Mouse (Mus musculus): ENCODE measurements at regions not wholly inside any gene's neighbourhood (a gene's known extent, or its start where the extent isn't known, plus 50 kb on each side); places are given as distances from the start of the nearest gene placed in this dataset.

DNA sequence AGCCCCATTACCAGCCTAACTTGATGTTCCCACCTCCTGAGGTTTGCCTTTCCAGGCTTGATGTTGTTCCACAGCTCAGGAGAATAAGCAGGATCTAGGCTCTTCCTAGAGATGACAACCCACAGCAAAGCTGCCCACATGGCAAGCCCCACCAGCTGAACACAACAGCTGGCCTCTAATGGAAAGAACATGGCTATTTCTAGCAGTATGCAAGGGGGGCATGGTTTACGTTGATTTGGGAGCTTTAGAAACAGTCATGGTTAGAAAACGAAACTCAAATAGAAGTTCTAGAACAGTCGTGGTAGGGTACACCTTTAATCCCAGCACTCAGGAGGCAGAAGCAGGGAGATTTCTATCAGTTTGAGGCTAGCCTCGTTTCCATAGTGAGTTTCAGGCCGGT lies 123.5 kb upstream of the Rreb1 start:
- H3K4me2 ChIP-seq (ENCODE audit: low read length), result no peak overlapping the region
- H3K4me1 ChIP-seq (ENCODE audit: control insufficient read depth, insufficient read depth, low read length), result no peaks in the 10 kb centered on the region
- WGBS, result 75% methylated on average over 5 of the region's 5 CpGs
- DNase-seq (ENCODE audit: low spot score), result no peak
- H3K9me3 ChIP-seq (replicated peaks; ENCODE audit: control insufficient read depth, low read length), result no peaks in the 10 kb centered on the region
- no peak overlapping the region for H3K4me3 ChIP-seq (ENCODE audit: low read depth, low read length)
- H3K27me3 ChIP-seq (replicated peaks; ENCODE audit: control insufficient read depth, insufficient read depth, low read length), result no peaks in the 10 kb centered on the region
- no peaks in the 10 kb centered on the region for H3K36me3 ChIP-seq (ENCODE audit: control insufficient read depth, insufficient read depth, low read length)
- ATAC-seq, result no peak
- H3K27ac ChIP-seq (ENCODE audit: low read depth, low read length), result no peak overlapping the region
- no peak overlapping the region for H3K9ac ChIP-seq (ENCODE audit: low read length)

DNA sequence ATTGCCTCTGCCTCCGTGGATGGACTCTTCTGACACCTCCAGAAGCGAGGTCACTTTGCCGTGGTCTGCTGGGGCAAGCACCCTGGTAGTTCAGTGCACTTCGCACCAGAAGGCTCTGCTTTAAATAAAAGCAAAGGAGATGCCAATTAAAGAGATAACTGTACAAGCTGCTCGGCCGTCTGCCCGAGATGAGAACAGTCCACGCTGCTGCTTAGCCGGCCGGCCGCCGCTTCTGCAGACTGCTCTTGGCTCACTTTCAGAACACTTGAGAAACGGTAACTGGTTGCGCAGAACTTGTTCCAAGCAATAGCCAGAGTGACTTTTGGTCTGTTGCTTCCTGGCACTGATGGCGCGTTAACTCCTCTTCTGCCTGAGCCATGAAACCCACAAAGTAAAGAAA lies 121.0 kb upstream of the Rreb1 start:
- no peak for ATAC-seq
- WGBS, result 76% methylated on average over 16 of the region's 16 CpGs
- Histone ChIP-seq H3K4me1 (ENCODE audit: control insufficient read depth, insufficient read depth, low read length) (no peaks in the 10 kb centered on the region), H3K4me3 (ENCODE audit: low read depth, low read length) (no peak overlapping the region), H3K4me2 (ENCODE audit: low read length) (no peak overlapping the region), H3K9ac (ENCODE audit: low read length) (no peak overlapping the region), H3K36me3 (ENCODE audit: control insufficient read depth, insufficient read depth, low read length) (no peaks in the 10 kb centered on the region), H3K27ac (ENCODE audit: low read depth, low read length) (no peak overlapping the region), H3K9me3 (replicated peaks; ENCODE audit: control insufficient read depth, low read length) (no peaks in the 10 kb centered on the region), H3K27me3 (replicated peaks; ENCODE audit: control insufficient read depth, insufficient read depth, low read length) (no peaks in the 10 kb centered on the region)
- peak; percentile 34 for DNase-seq (ENCODE audit: low spot score)

DNA sequence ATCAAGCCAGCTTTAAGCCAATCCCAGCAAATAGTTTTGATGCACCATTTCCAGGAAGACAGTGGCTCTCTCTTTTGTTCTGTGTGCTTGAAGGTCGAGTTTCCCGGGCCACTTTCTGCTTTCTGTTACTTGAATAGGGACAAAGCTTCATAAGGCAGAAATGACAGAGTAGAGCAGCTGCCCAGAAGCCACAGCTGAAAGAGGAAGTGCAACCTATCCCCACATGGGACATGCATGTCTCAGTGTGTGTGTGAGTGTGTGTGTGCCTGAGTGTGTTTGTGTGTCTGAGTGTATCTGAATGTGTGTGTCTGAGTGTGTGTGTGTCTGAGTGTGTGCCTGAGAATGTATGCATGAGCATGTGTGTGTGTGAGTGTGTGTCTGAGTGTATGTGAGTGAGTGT lies 120.2 kb upstream of the Rreb1 start:
- Histone ChIP-seq H3K4me2 (ENCODE audit: low read length) (no peak overlapping the region), H3K36me3 (ENCODE audit: control insufficient read depth, insufficient read depth, low read length) (no peaks in the 10 kb centered on the region), H3K9ac (ENCODE audit: low read length) (no peak overlapping the region), H3K9me3 (replicated peaks; ENCODE audit: control insufficient read depth, low read length) (no peaks in the 10 kb centered on the region), H3K27ac (ENCODE audit: low read depth, low read length) (no peak overlapping the region), H3K27me3 (replicated peaks; ENCODE audit: control insufficient read depth, insufficient read depth, low read length) (no peaks in the 10 kb centered on the region), H3K4me3 (ENCODE audit: low read depth, low read length) (no peak overlapping the region), H3K4me1 (ENCODE audit: control insufficient read depth, insufficient read depth, low read length) (no peaks in the 10 kb centered on the region)
- DNase-seq (ENCODE audit: low spot score) (no peak), ATAC-seq (no peak)
- WGBS, result 45% methylated on average over 2 of the region's 2 CpGs

DNA sequence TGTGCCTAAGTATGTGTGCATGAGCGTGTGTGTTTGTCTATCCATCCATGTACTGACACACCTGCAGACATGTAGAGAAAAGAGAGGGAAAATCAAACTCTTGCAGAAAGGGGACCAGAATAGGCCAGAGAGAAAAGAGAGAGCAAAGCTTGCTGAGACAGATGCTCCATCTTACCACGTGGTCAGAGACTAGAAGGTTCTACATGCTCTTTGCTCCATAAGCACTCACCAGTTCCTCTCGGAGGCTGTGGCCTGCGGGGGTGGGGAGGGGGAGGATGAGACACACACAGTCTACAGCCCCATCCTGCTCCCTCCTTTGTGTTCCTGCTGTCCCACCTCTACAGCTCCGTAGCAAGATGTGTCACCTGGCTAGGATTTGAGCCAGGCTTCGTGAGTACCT lies 119.7 kb upstream of the Rreb1 start:
- 80% methylated on average over 6 of the region's 6 CpGs for WGBS

DNA sequence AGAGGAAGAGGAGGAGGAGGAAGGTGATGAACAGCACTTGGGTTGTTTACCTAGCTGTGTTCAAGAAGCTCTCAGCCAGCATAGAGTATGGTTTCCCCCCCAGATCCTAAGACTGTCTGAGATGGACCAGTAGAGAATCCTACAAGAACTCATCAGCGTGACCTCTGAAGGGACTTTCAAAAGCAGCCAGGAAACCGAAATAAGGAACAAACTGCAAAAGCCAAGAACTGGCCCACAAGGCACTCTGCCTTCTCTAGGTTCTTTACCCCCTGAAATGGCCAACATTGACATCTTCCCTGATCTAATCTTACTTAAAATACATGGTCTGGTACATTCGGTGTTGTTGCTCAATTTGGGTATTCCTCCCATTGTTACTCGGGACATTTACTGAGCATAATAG lies 118.1 kb upstream of the Rreb1 start:
- H3K9ac ChIP-seq (ENCODE audit: low read length), result no peak overlapping the region
- WGBS, result 90% methylated on average over 4 of the region's 4 CpGs
- no peak overlapping the region for H3K4me2 ChIP-seq (ENCODE audit: low read length)
- no peaks in the 10 kb centered on the region for H3K4me1 ChIP-seq (ENCODE audit: control insufficient read depth, insufficient read depth, low read length)
- no peaks in the 10 kb centered on the region for H3K27me3 ChIP-seq (replicated peaks; ENCODE audit: control insufficient read depth, insufficient read depth, low read length)
- no peaks in the 10 kb centered on the region for H3K36me3 ChIP-seq (ENCODE audit: control insufficient read depth, insufficient read depth, low read length)
- ATAC-seq (no peak), DNase-seq (ENCODE audit: low spot score) (no peak)
- no peak overlapping the region for H3K4me3 ChIP-seq (ENCODE audit: low read depth, low read length)
- H3K27ac ChIP-seq (ENCODE audit: low read depth, low read length), result no peak overlapping the region
- H3K9me3 ChIP-seq (replicated peaks; ENCODE audit: control insufficient read depth, low read length), result no peaks in the 10 kb centered on the region

More for the DNA sequence above, 119.7 kb upstream of the Rreb1 start:
- ATAC-seq (no peak), DNase-seq (ENCODE audit: low spot score) (no peak)
- Histone ChIP-seq H3K9me3 (replicated peaks; ENCODE audit: control insufficient read depth, low read length) (no peaks in the 10 kb centered on the region), H3K27me3 (replicated peaks; ENCODE audit: control insufficient read depth, insufficient read depth, low read length) (no peaks in the 10 kb centered on the region), H3K9ac (ENCODE audit: low read length) (no peak overlapping the region), H3K4me2 (ENCODE audit: low read length) (no peak overlapping the region), H3K27ac (ENCODE audit: low read depth, low read length) (no peak overlapping the region), H3K4me1 (ENCODE audit: control insufficient read depth, insufficient read depth, low read length) (no peaks in the 10 kb centered on the region), H3K36me3 (ENCODE audit: control insufficient read depth, insufficient read depth, low read length) (no peaks in the 10 kb centered on the region), H3K4me3 (ENCODE audit: low read depth, low read length) (no peak overlapping the region)

DNA sequence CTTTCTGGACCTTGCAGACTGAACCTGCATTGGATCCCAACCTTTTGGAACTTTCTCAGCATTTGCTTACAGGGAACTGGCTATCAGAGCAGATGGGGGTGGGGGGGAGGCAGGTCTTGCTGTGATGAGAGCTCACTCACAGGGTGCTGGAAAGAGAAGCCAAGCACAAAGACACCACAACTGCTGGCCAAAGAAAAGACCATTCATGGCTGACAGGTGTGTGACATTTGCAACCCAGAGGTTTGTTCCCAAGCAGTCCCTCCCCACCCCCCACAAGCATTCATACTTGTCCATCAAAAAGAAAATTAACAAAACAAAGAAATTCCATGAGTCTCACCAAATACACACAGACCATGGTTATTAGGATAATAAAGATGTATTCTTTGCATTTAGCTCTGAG lies 117.5 kb upstream of the Rreb1 start:
- H3K36me3 ChIP-seq (ENCODE audit: control insufficient read depth, insufficient read depth, low read length), result no peaks in the 10 kb centered on the region
- no peak overlapping the region for H3K4me2 ChIP-seq (ENCODE audit: low read length)
- no peak for ATAC-seq
- H3K9me3 ChIP-seq (replicated peaks; ENCODE audit: control insufficient read depth, low read length), result no peaks in the 10 kb centered on the region
- H3K4me3 ChIP-seq (ENCODE audit: low read depth, low read length), result no peak overlapping the region
- H3K27ac ChIP-seq (ENCODE audit: low read depth, low read length), result no peak overlapping the region
- DNase-seq (ENCODE audit: low spot score), result no peak
- H3K9ac ChIP-seq (ENCODE audit: low read length), result no peak overlapping the region
- no peaks in the 10 kb centered on the region for H3K4me1 ChIP-seq (ENCODE audit: control insufficient read depth, insufficient read depth, low read length)
- H3K27me3 ChIP-seq (replicated peaks; ENCODE audit: control insufficient read depth, insufficient read depth, low read length), result no peaks in the 10 kb centered on the region

DNA sequence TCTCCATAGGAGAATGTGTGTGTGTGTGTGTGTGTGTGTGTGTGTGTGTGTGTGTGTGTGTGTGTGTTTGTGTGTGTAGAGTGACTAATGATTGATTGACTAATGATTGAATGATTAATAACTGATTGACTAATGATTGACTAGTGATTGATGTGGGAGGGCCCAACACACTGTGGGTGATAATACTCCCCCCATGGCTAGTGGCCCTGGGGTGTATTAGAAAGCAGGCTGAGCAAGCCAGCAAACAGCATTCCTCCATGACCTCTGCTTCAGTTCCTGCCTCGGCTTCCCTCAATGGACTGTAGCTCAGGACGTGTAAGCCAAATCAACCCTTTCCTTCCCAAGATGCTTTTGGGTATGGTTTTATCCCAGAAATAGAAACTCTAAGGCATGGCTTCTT lies 114.1 kb upstream of the Rreb1 start:
- no peak overlapping the region for H3K4me2 ChIP-seq (ENCODE audit: low read length)
- DNase-seq (ENCODE audit: low spot score) (no peak), ATAC-seq (no peak)
- no peaks in the 10 kb centered on the region for H3K9me3 ChIP-seq (replicated peaks; ENCODE audit: control insufficient read depth, low read length)
- 74% methylated on average over 2 of the region's 2 CpGs for WGBS
- H3K36me3 ChIP-seq (ENCODE audit: control insufficient read depth, insufficient read depth, low read length), result no peaks in the 10 kb centered on the region
- H3K4me1 ChIP-seq (ENCODE audit: control insufficient read depth, insufficient read depth, low read length), result no peaks in the 10 kb centered on the region
- no peak overlapping the region for H3K9ac ChIP-seq (ENCODE audit: low read length)
- H3K4me3 ChIP-seq (ENCODE audit: low read depth, low read length), result no peak overlapping the region
- no peak overlapping the region for H3K27ac ChIP-seq (ENCODE audit: low read depth, low read length)
- no peaks in the 10 kb centered on the region for H3K27me3 ChIP-seq (replicated peaks; ENCODE audit: control insufficient read depth, insufficient read depth, low read length)

DNA sequence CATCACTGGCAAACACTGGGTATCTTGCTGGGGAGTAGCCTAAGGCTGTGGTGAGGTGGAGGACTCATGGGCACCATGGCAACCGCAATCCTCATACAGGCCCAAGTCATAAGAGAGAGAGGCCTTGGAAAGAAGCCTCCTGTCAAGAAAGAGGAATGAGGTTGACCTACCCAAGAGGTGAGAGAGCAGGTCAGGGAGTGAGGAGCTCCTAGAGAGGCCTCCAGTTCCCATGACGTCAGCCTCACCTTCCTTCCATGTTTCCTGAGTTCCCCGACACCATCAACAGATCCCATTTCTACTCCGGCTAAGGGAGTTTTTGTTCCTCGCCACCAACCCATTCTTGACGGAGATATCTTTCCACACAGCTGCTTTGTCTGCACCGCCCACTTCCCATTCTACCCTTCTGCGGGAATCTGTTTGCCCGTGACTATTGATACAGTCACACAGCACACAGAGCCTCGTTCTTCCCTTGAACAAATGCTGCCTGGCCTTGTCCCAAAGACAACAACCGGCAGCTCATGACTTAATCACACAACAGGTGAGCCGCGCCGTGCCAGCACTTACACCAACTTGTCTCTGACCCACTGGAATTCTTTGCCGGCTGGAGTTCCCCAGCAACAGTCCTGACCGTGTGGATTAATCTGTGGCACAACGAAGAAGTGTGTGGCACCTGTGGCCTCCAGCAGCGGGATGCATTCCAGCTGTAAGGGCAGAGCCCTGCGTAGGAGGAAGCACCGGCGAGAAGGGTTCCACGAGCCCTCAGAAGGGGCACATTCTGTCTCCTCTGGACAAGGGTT lies 111.8 kb upstream of the Rreb1 start:
- 82% methylated on average over 22 of the region's 22 CpGs for WGBS
- no peaks in the 10 kb centered on the region for H3K36me3 ChIP-seq (ENCODE audit: control insufficient read depth, insufficient read depth, low read length)
- no peaks in the 10 kb centered on the region for H3K4me1 ChIP-seq (ENCODE audit: control insufficient read depth, insufficient read depth, low read length)
- ATAC-seq (no peak), DNase-seq (ENCODE audit: low spot score) (no peak)
- H3K4me3 ChIP-seq (ENCODE audit: low read depth, low read length), result no peak overlapping the region
- no peak overlapping the region for H3K27ac ChIP-seq (ENCODE audit: low read depth, low read length)
- no peaks in the 10 kb centered on the region for H3K9me3 ChIP-seq (replicated peaks; ENCODE audit: control insufficient read depth, low read length)
- H3K27me3 ChIP-seq (replicated peaks; ENCODE audit: control insufficient read depth, insufficient read depth, low read length), result no peaks in the 10 kb centered on the region
- no peak overlapping the region for H3K4me2 ChIP-seq (ENCODE audit: low read length)
- H3K9ac ChIP-seq (ENCODE audit: low read length), result no peak overlapping the region

DNA sequence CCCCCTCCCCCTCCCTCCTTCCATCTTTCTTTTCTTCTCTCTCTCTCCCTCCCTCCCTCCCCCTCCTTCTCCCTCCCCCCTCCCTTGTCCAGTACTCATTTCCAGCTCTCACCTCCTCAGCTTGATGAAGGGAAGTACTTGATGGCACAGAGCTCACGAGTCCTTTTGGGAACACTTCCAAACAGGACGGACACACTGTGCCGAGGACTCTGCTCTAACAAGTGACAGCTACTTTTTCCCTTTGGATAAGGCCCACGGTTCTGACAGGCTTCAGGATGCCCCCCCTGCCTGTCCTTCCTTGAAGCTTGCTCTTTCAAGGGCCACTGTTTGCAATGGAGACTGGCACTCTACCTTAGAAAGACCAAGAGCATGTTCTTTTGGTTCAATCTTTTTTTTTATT lies 110.8 kb upstream of the Rreb1 start:
- H3K27me3 ChIP-seq (replicated peaks; ENCODE audit: control insufficient read depth, insufficient read depth, low read length), result no peaks in the 10 kb centered on the region
- H3K9ac ChIP-seq (ENCODE audit: low read length), result no peak overlapping the region

More for the DNA sequence above, 110.8 kb upstream of the Rreb1 start:
- H3K27ac ChIP-seq (ENCODE audit: low read depth, low read length), result no peak overlapping the region
- WGBS, result 66% methylated on average over 4 of the region's 4 CpGs
- no peak overlapping the region for H3K4me3 ChIP-seq (ENCODE audit: low read depth, low read length)
- H3K4me1 ChIP-seq (ENCODE audit: control insufficient read depth, insufficient read depth, low read length), result no peaks in the 10 kb centered on the region
- DNase-seq (ENCODE audit: low spot score) (no peak), ATAC-seq (no peak)
- no peaks in the 10 kb centered on the region for H3K9me3 ChIP-seq (replicated peaks; ENCODE audit: control insufficient read depth, low read length)
- H3K36me3 ChIP-seq (ENCODE audit: control insufficient read depth, insufficient read depth, low read length), result no peaks in the 10 kb centered on the region
- no peak overlapping the region for H3K4me2 ChIP-seq (ENCODE audit: low read length)
